Mouse (Mus musculus) CH12.LX (cell line): ENCODE data around the gene Gbe1. TPM values are rescaled to one million over a fixed set of nuclear protein-coding genes. Genes with fewer than 3 reads are reported as not detected.

Experiments used
- DNase-seq: peaks from one replicate; pipeline ENCODE4 v3.0.0-alpha.2; 2013; ENCODE audit errors: extremely low read depth
- H3K27ac ChIP-seq: 2 replicates; pipeline ENCODE4 v1.5.1; 2012; ENCODE audit warnings: low read depth, mild to moderate bottlenecking, control low read depth, moderate library complexity; ENCODE audit not compliant: insufficient read depth
- H3K27me3 ChIP-seq: replicated peaks from 2 replicates; pipeline ENCODE3; 2012; ENCODE audit warnings: inconsistent platforms
- H3K36me3 ChIP-seq, 2 experiments: replicated peaks in 1 of 2; 2 replicates each; pipeline versions ENCODE3 to v1.6.1; 2012; ENCODE audit warnings: inconsistent platforms in 1 of 2, low read length in 1 of 2, mild to moderate bottlenecking in 1 of 2, mixed read lengths in 1 of 2, moderate library complexity in 1 of 2; ENCODE audit not compliant: control insufficient read depth in 1 of 2, insufficient read depth in 1 of 2
- H3K4me1 ChIP-seq, 2 experiments: 2 replicates each; pipeline ENCODE4 v1.6.1; 2012; ENCODE audit warnings: inconsistent platforms in 1 of 2, moderate library complexity in 1 of 2; ENCODE audit not compliant: insufficient read depth in 2 of 2, control insufficient read depth in 1 of 2
- H3K4me2 ChIP-seq: 2 replicates; pipeline ENCODE4 v1.6.1; 2012; ENCODE audit warnings: low read depth, mild to moderate bottlenecking, control low read depth; ENCODE audit not compliant: poor library complexity, insufficient read depth, severe bottlenecking
- H3K4me3 ChIP-seq, 3 experiments: fragments of 150-350 bp in 1 of 3; sonication (generic) in 1 of 3; replicated peaks in 1 of 3; 2 replicates each; pipeline versions ENCODE3 to v1.5.1; 2011 to 2012; ENCODE audit warnings: low read depth in 2 of 3, low read length in 2 of 3, mild to moderate bottlenecking in 2 of 3, moderate library complexity in 2 of 3, control low read depth in 1 of 3, improper control_type of control experiment in 1 of 3, inconsistent platforms in 1 of 3, mixed read lengths in 1 of 3; ENCODE audit not compliant: poor library complexity in 1 of 3
- H3K79me2 ChIP-seq: replicated peaks from 2 replicates; pipeline ENCODE4 v1.6.1; 2012; ENCODE audit warnings: mild to moderate bottlenecking, moderate library complexity; ENCODE audit not compliant: control insufficient read depth, poor library complexity, insufficient read depth, severe bottlenecking; ENCODE audit errors: extremely low read depth
- H3K9ac ChIP-seq: 2 replicates; pipeline ENCODE4 v1.6.1; 2012; ENCODE audit warnings: low read depth, mild to moderate bottlenecking, control low read depth, moderate library complexity; ENCODE audit not compliant: insufficient read depth
- H3K9me3 ChIP-seq: replicated peaks from 2 replicates; pipeline ENCODE3; 2012; ENCODE audit warnings: low read length, inconsistent platforms, mixed read lengths
- CHD1 ChIP-seq: IDR thresholded peaks from 2 replicates; pipeline ENCODE4 v1.6.1; 2012; ENCODE audit warnings: low read depth, low read length, improper control_type of control experiment, inconsistent platforms
- CHD2 ChIP-seq: IDR thresholded peaks from 2 replicates; pipeline ENCODE4 v1.6.1; 2011; ENCODE audit warnings: low read length, improper control_type of control experiment
- CTCF ChIP-seq, 2 experiments: IDR thresholded peaks in 1 of 2; conservative IDR thresholded peaks in 1 of 2; 2 replicates each; pipeline ENCODE4 v1.5.1; 2011 to 2012; ENCODE audit warnings: low read depth in 2 of 2, low read length in 2 of 2, improper control_type of control experiment in 1 of 2, inconsistent platforms in 1 of 2, mild to moderate bottlenecking in 1 of 2, moderate library complexity in 1 of 2
- E2F4 ChIP-seq: IDR thresholded peaks from 2 replicates; pipeline ENCODE4 v1.6.1; 2011; ENCODE audit warnings: low read depth, low read length, improper control_type of control experiment; ENCODE audit not compliant: insufficient replicate concordance
- ELF1 ChIP-seq: IDR thresholded peaks from 2 replicates; pipeline ENCODE4 v1.6.1; 2014; ENCODE audit warnings: low read depth, mild to moderate bottlenecking, inconsistent platforms, low read length, improper control_type of control experiment
- ETS1 ChIP-seq: conservative IDR thresholded peaks from 2 replicates; pipeline ENCODE4 v1.6.1; 2012; ENCODE audit warnings: low read depth, mild to moderate bottlenecking, inconsistent platforms, low read length, improper control_type of control experiment, moderate library complexity
- HCFC1 ChIP-seq: IDR thresholded peaks from 2 replicates; pipeline ENCODE4 v1.6.1; 2012; ENCODE audit warnings: low read depth, mild to moderate bottlenecking, inconsistent platforms, low read length, improper control_type of control experiment
- IRF4 ChIP-seq: IDR thresholded peaks from 2 replicates; pipeline ENCODE4 v1.6.1; 2014; ENCODE audit warnings: low read depth, mild to moderate bottlenecking, inconsistent platforms, low read length, improper control_type of control experiment
- JUN ChIP-seq: IDR thresholded peaks from 2 replicates; pipeline ENCODE4 v1.6.1; 2011; ENCODE audit warnings: low read depth, mild to moderate bottlenecking, low read length, improper control_type of control experiment, moderate library complexity; ENCODE audit not compliant: insufficient read depth
- MAFK ChIP-seq: IDR thresholded peaks from 2 replicates; pipeline ENCODE4 v1.6.1; 2011; ENCODE audit warnings: low read length, improper control_type of control experiment; ENCODE audit not compliant: insufficient replicate concordance
- MAX ChIP-seq: IDR thresholded peaks from 2 replicates; pipeline ENCODE4 v1.6.1; 2011; ENCODE audit warnings: low read length, improper control_type of control experiment
- MAZ ChIP-seq: IDR thresholded peaks from 2 replicates; pipeline ENCODE4 v1.6.1; 2012; ENCODE audit warnings: low read depth, mild to moderate bottlenecking, inconsistent platforms, low read length, improper control_type of control experiment, moderate library complexity
- MXI1 ChIP-seq: IDR thresholded peaks from 2 replicates; pipeline ENCODE4 v1.6.1; 2011; ENCODE audit warnings: mild to moderate bottlenecking, low read depth, low read length, improper control_type of control experiment
- MYC ChIP-seq: IDR thresholded peaks from 2 replicates; pipeline ENCODE4 v1.6.1; 2011; ENCODE audit warnings: low read depth, mild to moderate bottlenecking, improper control_type of control experiment, low read length
- NELFE ChIP-seq: IDR thresholded peaks from 2 replicates; pipeline ENCODE4 v1.6.1; 2011; ENCODE audit warnings: low read depth, low read length, improper control_type of control experiment
- NRF1 ChIP-seq: IDR thresholded peaks from 2 replicates; pipeline ENCODE4 v1.6.1; 2014; ENCODE audit warnings: low read depth, mild to moderate bottlenecking, inconsistent platforms, low read length, improper control_type of control experiment, moderate library complexity
- PAX5 ChIP-seq: IDR thresholded peaks from 2 replicates; pipeline ENCODE4 v1.6.1; 2012; ENCODE audit warnings: low read length, inconsistent platforms, mixed read lengths
- POLR2A ChIP-seq: IDR thresholded peaks from 2 replicates; pipeline ENCODE4 v1.6.1; 2011; ENCODE audit warnings: low read depth, mild to moderate bottlenecking, improper control_type of control experiment, low read length
- RAD21 ChIP-seq: IDR thresholded peaks from 2 replicates; pipeline ENCODE4 v1.6.1; 2011; ENCODE audit warnings: low read depth, mild to moderate bottlenecking, low read length, improper control_type of control experiment, moderate library complexity
- SIN3A ChIP-seq: IDR thresholded peaks from 2 replicates; pipeline ENCODE4 v1.6.1; 2012; ENCODE audit warnings: low read length, improper control_type of control experiment, inconsistent platforms
- SMC3 ChIP-seq: IDR thresholded peaks from 2 replicates; pipeline ENCODE4 v1.6.1; 2011; ENCODE audit warnings: low read depth, low read length, improper control_type of control experiment
- TCF12 ChIP-seq: IDR thresholded peaks from 2 replicates; pipeline ENCODE4 v1.6.1; 2014; ENCODE audit warnings: low read depth, mild to moderate bottlenecking, inconsistent platforms, low read length, improper control_type of control experiment
- UBTF ChIP-seq: IDR thresholded peaks from 2 replicates; pipeline ENCODE4 v1.6.1; 2012; ENCODE audit warnings: low read depth, mild to moderate bottlenecking, inconsistent platforms, low read length, improper control_type of control experiment, moderate library complexity
- USF1 ChIP-seq: IDR thresholded peaks from 2 replicates; pipeline ENCODE4 v1.6.1; 2014; ENCODE audit warnings: low read depth, mild to moderate bottlenecking, inconsistent platforms, low read length, improper control_type of control experiment
- USF2 ChIP-seq: conservative IDR thresholded peaks from 2 replicates; pipeline ENCODE4 v1.6.1; 2011; ENCODE audit warnings: low read depth, low read length, improper control_type of control experiment
- ZKSCAN1 ChIP-seq: IDR thresholded peaks from 2 replicates; pipeline ENCODE4 v1.6.1; 2012; ENCODE audit warnings: low read depth, inconsistent platforms, low read length, improper control_type of control experiment, borderline replicate concordance
- ZMIZ1 ChIP-seq: IDR thresholded peaks from 2 replicates; pipeline ENCODE4 v1.6.1; 2012; ENCODE audit warnings: low read depth, mild to moderate bottlenecking, inconsistent platforms, low read length, improper control_type of control experiment
- ZNF384 ChIP-seq: IDR thresholded peaks from 2 replicates; pipeline ENCODE4 v1.6.1; 2012; ENCODE audit warnings: low read depth, low read length, improper control_type of control experiment, inconsistent platforms
- dilution Hi-C: fragments of 300-500 bp; cut with MboI; formaldehyde crosslinking; loops from 2 replicates; pipeline ENCODE4 v1.14.3; 2020; ENCODE audit warnings: low sequenced_read_pairs; ENCODE audit not compliant: extremely low pct_unique_long_range_greater_than_20kb, extremely low pct_ligation_motif_present
- in situ Hi-C: fragments of 300-500 bp; cut with MboI; formaldehyde crosslinking; loops from 3 replicates; pipeline ENCODE4 v1.14.3; 2019; ENCODE audit warnings: low sequenced_read_pairs, low pct_ligation_motif_present, low pct_unique_long_range_greater_than_20kb, mixed read lengths
- polyA plus RNA-seq: library from polyadenylated mRNA; unstranded; fragments of >175 nt; gene quantifications from 2 replicates; pipeline ENCODE4 v1.2.1, GENCODE M21; 2012; ENCODE audit warnings: low read depth; ENCODE audit not compliant: insufficient read length
- total RNA-seq, 2 experiments: library from RNA; depleted of rRNA; stranded (reverse); fragments of 300-350 nt in 1 of 2; fragments of >200 nt in 1 of 2; gene quantifications; 2 replicates each; pipeline ENCODE4 v1.2.3; 2012 to 2014

The Gbe1 gene
- total and polyA plus RNA-seq, 3 experiments, result not detected

- Histone ChIP-seq H3K4me3 (no peak overlapping the region), H3K79me2 (no peaks in the 10 kb centered on the region), H3K9me3 (peaks cover 74% of the 10 kb centered on the region), H3K4me2 (no peak overlapping the region), H3K36me3 (no peaks in the 10 kb centered on the region), H3K27me3 (no peaks in the 10 kb centered on the region), H3K27ac (no peak overlapping the region), H3K4me1 (no peaks in the 10 kb centered on the region), H3K9ac (no peak overlapping the region)
- DNase-seq, result no peak
- in situ Hi-C loops (no loop called here), dilution Hi-C loops (no loop called here)
- TF ChIP-seq MAFK, result no peak
- TF ChIP-seq POLR2A, result no peak
- TF ChIP-seq IRF4, result no peak
- no peak for TF ChIP-seq MXI1
- no peak for TF ChIP-seq ZKSCAN1
- no peak for TF ChIP-seq NELFE
- TF ChIP-seq MAX, result no peak
- TF ChIP-seq CTCF (conservative IDR thresholded peaks at IDR 0.05 in 1 of 2, IDR thresholded peaks at IDR 0.05 in 1 of 2; ENCODE audit: low read depth in 2 of 2, low read length in 2 of 2), result no peak
- TF ChIP-seq RAD21, result no peak
- no peak for TF ChIP-seq UBTF
- no peak for TF ChIP-seq ZMIZ1
- TF ChIP-seq TCF12, result no peak
- TF ChIP-seq JUN, result no peak
Measured at GRCm38 (mm10) chr16:70315261-70315660, 1.5 kb downstream of the Gbe1 start.

DNA sequence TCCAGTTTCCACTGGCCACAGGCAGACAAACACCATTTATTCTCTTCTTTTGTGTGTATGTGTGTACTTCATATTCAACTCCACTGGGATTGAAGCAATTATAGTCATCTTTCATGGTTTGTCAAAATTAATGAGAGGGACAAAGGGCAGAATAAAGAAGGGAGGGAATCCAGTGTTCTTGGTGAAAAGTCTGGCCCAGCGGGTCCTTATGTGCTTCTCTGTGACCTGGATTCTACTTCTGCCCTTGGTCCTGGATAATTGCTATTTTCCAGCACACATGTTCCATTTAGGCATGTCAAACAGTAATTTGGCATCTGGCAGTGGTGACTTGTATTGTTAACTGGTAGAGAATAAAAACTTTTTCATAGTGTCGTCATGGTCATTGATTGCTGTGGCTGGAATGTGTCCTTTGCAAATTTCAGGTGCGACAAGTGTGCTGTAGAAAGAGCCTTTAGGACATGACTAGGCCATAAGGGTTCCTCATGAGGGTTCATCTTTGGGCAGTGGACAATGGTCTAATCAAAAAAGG, 2.2 kb downstream of the Gbe1 start:
- in situ Hi-C loops, result no loop called here
- Histone ChIP-seq H3K27ac (no peak overlapping the region), H3K4me2 (no peak overlapping the region), H3K27me3 (no peaks in the 10 kb centered on the region), H3K36me3 (no peaks in the 10 kb centered on the region), H3K4me1 (no peaks in the 10 kb centered on the region), H3K4me3 (no peak overlapping the region), H3K9ac (no peak overlapping the region), H3K9me3 (peaks cover 74% of the 10 kb centered on the region), H3K79me2 (no peaks in the 10 kb centered on the region)
- DNase-seq, result no peak
- TF ChIP-seq E2F4 (no peak), POLR2A (no peak), CHD2 (no peak), NRF1 (no peak), ZNF384 (no peak), CHD1 (no peak), ELF1 (no peak), USF1 (no peak), IRF4 (no peak), MXI1 (no peak), ETS1 (no peak), MAZ (no peak), SMC3 (no peak), SIN3A (no peak), USF2 (no peak), TCF12 (no peak), PAX5 (no peak), HCFC1 (no peak), MYC (no peak), JUN (no peak)
- dilution Hi-C loops, result no loop called here
